Mouse (Mus musculus): ENCODE measurements around the gene Acoxl.

- TF ChIP-seq CTCF (IDR thresholded peaks at IDR 0.05; ENCODE audit: borderline replicate concordance, insufficient read depth, low read depth, low read length) = no peak
- no peak for TF ChIP-seq POLR2A (IDR thresholded peaks at IDR 0.05; ENCODE audit: borderline replicate concordance, insufficient read depth, low read length)
Measured at GRCm38 (mm10) chr2:128126591-128127051, 287.9 kb downstream of the Acoxl start.
